Mouse (Mus musculus) spleen, adult 2 months (tissue): ENCODE measurements around the gene Tsga10.

Experiments
- CTCF ChIP-seq: fragments of 200-500 bp; IDR thresholded peaks from 2 replicates; pipeline ENCODE4 v1.5.1; 2011; ENCODE audit warnings: mild to moderate bottlenecking, inconsistent platforms; ENCODE audit not compliant: insufficient read depth, insufficient read length, insufficient replicate concordance; ENCODE audit errors: extremely low read depth
- POLR2A ChIP-seq: fragments of 200-500 bp; IDR thresholded peaks from 2 replicates; pipeline ENCODE4 v1.6.1; 2011; ENCODE audit warnings: low read depth, low read length, inconsistent platforms

DNA sequence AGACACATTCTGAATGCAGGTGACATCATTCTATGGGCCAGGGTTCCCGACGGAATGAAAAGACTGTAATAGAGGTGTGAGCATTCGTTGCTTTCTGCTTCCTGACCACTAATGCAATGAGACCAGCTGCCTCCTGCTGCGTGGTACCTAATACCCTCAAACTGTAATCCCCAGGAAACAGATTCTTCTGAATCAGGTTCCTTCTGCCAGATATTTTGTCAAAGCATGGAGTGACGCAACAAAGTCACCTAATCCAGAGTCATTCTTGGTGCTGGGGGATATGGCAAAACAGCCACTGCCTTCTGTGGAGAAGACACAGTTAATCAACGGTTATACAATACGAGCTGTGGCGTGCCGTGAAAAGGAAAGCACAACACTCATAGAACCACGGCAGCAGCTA, 2.4 kb upstream of the Tsga10 start:
- TF ChIP-seq CTCF (no peak), POLR2A (no peak)
